Mouse (Mus musculus): ENCODE data around the gene Klf7.

GRCm38 (mm10) chr1:64037800-64038199 lies 84.3 kb downstream of the Klf7 start:
- no peak for TF ChIP-seq POLR2A (IDR thresholded peaks at IDR 0.05; ENCODE audit: borderline replicate concordance, control insufficient read depth, low read depth, low read length)
- TF ChIP-seq CTCF (IDR thresholded peaks at IDR 0.05; ENCODE audit: control insufficient read depth, insufficient read depth, low read length): no peak

Data from bone marrow, adult 2 months (tissue).